Mouse (Mus musculus): ENCODE measurements around the gene Gm20498. TPM values are rescaled to one million over a fixed set of nuclear protein-coding genes. Genes with fewer than 3 reads are reported as not detected.
"Not testable (repeated sequence)": the region's sequence is repeated elsewhere in the genome, so short reads cannot be mapped to it uniquely, and the experiment has no call there.

Gm20498 gene
- total RNA-seq, 2 experiments from 2014 or later: 18.7 to 72.9 TPM

DNA sequence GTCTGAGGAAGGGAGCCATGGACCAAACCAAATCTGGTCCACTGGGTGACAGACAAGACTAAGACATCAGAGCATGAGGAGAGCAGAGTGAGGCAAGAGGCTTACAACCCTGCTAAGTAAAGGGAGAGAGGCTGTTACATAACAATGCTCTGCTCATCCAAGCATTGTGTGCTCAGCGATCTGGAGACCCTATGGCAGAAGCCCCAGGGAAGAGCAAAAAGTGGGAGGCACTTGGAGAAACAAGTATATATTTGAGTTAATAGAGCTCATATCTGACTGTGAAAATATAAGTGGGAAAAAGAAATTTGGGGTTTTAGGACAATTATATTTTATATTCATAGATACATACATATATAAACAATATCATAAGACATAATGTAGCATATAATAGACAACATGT lies 153.3 kb downstream of the Gm20498 start, which contains the start of gene Gm4787:
Gm4787 (minus strand) TSS at position 101 of the 400 bp plus-strand sequence.
- ATAC-seq (replicated peaks; ENCODE audit: low FRiP score, low TSS enrichment, poor library complexity, severe bottlenecking): not testable (repeated sequence)

DNA sequence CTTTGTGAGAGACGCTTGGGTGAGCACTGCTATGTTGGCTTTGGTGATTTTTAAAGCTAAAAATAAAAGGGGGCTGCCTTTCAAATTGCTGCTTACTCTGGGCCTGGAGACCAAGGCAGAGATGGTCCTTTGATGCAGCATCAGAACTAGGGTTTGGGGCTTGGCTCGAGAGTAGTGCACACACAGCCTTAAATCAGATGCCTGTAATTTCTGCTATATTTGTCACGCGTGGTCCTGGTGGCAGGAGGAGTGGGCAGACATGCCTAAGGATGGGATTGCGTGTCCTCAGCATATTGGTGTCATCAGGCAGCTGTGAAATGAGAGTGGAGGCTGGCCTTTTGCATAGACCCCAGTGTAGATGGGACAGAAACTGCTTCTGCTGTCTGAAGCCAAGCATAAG lies 198.9 kb downstream of the Gm20498 start:
- no peak for ATAC-seq (replicated peaks; ENCODE audit: low FRiP score, low TSS enrichment, poor library complexity, severe bottlenecking)

DNA sequence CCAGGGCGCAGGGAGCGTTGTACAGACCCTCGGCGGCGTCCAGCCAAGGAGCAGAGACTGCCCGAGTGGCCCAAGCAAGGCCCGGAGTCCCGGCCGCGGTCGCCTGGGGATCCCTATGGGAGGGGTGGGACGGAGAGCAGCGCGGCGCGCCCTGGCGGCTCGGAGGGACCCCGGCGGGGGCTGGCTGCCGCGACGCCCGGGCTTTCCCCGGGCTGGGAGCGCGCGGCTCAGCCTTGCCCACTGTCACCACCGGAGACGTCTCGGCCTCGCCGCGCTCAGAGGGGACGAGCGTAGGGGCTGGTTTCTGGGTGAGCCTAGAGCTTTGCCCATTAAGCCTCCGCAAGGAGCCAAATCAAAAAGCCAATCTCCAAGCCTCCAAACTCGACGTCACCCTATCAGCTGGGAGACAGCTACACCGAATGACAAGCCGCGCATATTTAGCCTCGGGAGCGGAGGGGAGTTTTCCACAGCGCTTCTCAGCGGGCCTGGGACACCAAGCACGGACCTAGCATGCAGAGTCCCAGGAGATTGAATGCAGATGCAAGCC lies 199.8 kb downstream of the Gm20498 start, which contains the start of gene Slc8a3:
Slc8a3 (minus strand) TSS at position 306 of the 547 bp plus-strand sequence.
- no peak for ATAC-seq (replicated peaks; ENCODE audit: low FRiP score, low TSS enrichment, poor library complexity, severe bottlenecking)

DNA sequence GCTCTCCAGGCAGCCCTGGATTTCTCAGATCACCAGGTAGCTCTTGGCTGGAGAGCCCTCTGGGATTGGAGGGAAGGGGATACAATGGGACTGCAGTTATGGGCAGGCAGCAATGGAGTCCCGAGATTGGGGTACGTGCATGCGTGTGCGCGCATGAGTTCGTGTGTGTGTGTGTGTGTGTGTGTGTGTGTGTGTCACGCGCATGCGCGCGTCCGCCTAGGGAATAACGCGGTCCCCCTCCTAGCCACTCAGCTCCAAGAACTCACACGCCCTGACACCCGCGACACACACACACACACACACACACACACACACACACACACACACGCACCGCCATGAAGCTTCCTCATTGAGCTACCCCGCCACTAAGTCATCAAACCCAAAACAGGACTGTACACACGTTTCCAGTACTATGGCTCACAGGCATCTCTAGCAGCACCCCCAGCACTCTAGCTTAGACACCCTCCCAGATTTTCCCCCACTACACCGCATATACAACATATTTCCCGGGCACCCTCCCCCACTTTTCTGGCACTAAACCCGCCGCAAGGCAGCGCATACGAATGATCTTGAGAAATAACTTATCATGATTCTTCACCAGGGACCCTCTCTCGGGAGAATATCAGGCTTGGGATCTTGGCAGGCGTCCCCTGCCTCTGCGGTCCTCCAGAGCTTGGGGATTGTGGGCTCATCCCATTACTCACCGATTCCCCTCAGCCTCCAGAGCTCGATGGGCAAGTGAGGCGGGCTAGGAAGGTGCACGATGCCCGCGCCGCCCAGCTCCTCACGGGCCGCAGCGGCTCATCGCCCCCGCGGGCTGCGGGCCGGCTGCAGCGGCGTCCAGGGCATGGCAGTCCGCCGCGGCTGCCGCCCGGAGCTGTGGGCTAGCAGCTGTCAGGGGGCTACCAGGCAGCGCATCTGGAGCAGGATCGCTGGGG lies 200.5 kb downstream of the Gm20498 start:
- ATAC-seq (replicated peaks; ENCODE audit: low FRiP score, low TSS enrichment, poor library complexity, severe bottlenecking): no peak

DNA sequence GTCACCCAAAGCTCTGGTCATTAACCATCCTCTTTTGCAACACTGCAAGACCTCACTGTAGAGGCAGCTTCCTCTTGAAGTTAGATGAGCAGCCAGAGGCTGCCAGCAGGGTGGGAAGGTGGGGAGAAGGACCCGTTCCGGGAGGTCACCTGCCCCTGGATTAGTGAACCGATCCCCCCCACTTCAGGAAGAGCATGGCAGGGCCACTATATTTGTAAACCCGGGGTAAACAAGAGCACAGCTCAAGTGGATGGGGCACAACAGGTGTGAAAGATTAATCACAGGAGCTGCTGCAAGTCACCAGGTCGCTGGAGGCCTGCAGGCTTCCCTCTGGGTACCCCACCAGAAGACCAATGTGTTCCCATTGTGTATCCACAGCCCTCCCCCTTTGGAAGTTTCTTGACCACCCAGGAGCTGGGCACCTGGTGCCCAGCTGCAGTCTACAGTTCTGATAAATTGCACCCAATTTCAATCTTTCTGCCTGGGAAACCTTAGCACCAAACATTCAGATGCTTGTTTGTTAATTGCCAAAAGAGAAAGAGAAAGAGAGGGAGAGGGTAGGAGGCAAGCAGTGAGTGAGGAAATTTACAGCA lies 201.6 kb downstream of the Gm20498 start:
- ATAC-seq (replicated peaks; ENCODE audit: low FRiP score, low TSS enrichment, poor library complexity, severe bottlenecking): no peak

DNA sequence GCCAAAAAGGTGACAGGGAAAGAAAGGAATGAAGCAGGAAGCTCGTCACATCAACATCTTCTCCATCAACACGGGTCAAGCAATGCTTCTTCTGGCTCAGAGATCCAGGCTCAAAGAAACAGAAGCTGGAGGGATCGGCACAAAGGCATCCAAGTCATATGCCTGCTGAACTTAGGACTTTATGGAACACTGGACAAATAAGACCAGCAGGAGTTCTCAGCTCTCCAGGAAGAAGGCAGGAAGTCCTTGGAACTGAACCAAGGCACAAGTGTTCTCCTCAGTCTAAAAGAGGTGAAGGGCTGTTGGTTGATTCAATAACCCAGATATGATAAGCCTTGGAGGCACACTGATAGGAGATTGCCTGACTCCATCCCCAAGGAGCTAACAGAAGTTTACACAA lies 207.7 kb downstream of the Gm20498 start:
- ATAC-seq (replicated peaks; ENCODE audit: low FRiP score, low TSS enrichment, poor library complexity, severe bottlenecking): no peak

DNA sequence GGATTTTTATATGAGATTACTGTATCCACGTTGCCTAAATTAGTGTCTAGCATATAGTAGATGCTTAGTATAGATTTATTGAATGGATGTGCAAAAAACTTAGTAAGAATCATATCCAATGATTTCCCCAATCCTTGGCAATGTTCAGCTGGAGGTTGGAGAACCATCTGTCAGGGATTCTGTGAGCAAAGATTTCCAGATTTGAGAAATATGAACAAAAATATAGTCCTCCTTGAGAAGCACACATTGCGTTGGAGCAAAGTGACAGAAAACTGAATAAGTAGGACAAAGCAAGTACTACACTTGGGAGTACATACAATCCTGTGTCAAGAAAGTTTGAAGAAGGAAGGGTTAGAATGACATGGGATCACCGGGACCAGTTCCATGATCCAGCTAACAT lies 208.6 kb downstream of the Gm20498 start:
- ATAC-seq (replicated peaks; ENCODE audit: low FRiP score, low TSS enrichment, poor library complexity, severe bottlenecking): no peak

DNA sequence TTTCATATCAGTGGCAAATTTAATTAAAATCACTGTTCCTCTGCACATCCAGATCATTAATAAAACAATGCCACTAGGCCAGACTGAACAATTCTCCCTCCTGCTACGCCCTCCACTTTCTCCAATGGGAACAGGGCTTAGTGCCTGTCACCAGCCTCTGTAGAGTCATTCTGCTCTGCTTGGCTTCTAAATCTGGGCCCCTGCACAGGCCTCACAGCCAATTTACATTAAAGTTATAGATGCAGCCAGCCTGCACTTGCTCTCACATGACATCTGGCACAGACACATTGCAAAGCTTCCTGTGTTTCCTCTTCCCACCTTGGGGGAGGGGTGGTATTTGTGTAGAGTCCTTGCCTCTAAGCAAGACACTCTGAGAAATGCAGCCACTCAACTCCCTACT lies 211.7 kb downstream of the Gm20498 start:
- no peak for ATAC-seq (replicated peaks; ENCODE audit: low FRiP score, low TSS enrichment, poor library complexity, severe bottlenecking)

DNA sequence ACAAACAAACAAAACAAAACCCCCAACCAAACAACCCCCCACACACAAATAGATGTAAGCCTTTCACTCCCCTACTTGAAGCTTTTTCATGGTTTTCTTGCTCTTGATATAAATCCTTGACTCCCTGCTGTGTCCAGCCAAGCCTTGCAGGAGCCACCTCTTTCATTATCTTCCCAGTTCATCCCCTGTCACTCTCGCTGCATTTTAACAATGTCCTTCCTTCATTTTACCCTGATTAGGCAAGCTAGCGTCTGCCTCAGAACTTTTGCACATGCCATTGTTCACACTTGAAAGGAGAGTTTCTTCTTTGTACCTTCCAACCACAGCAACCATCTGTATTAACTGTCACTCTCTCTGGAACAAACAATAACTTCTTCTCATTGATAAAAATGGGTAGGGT lies 214.9 kb downstream of the Gm20498 start:
- ATAC-seq (replicated peaks; ENCODE audit: low FRiP score, low TSS enrichment, poor library complexity, severe bottlenecking): no peak

DNA sequence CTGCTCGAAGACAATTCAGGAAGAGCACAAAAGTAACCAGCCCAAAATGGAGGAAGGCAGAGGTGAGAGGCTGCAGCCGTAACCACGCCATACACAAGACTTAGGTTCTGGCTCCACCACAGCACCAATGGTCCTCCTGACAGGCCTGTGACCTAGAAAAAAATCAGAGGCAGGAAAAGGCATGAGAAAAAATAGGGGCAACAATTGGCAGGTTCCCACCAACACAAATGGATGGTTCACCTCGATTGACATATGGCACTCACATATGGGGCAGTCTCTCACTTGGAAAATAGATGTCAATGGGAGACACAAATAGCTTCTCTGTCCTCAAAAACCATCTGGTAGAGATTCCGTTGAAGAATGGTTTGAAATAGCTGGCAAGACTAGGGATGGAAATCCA lies 216.8 kb downstream of the Gm20498 start:
- ATAC-seq (replicated peaks; ENCODE audit: low FRiP score, low TSS enrichment, poor library complexity, severe bottlenecking): no peak

Other genes starting within 250 kb of the Gm20498 start
- not detected in 2 replicates for gene Slc8a3, start 199.7 kb downstream of the Gm20498 start, total RNA-seq (2014; fragmentation: Nextera tagmentation)
- 0.34 TPM in 1 of 2 replicates, not detected in the other for gene Slc8a3, start 199.7 kb downstream of the Gm20498 start, total RNA-seq (2017)
- 1.5 and 6.8 TPM in 2 replicates for gene Gm4787, start 153.4 kb downstream of the Gm20498 start, total RNA-seq (2014; fragmentation: Nextera tagmentation)
- gene Gm4787, start 153.4 kb downstream of the Gm20498 start, total RNA-seq (2017): 0.23 TPM in 1 of 2 replicates, not detected in the other
- 4.3 and 6.9 TPM in 2 replicates for gene Adam4, start 111.0 kb downstream of the Gm20498 start, total RNA-seq (2014; fragmentation: Nextera tagmentation)
- not detected in 2 replicates for gene Adam4, start 111.0 kb downstream of the Gm20498 start, total RNA-seq (2017)
- gene Cox16, start 47.8 kb downstream of the Gm20498 start, total RNA-seq (2014; fragmentation: Nextera tagmentation): 77.5 and 115 TPM in 2 replicates
- gene Cox16, start 47.8 kb downstream of the Gm20498 start, total RNA-seq (2017): 70.2 and 120 TPM in 2 replicates
- gene Synj2bp, start within 50 bp of the Gm20498 start, total RNA-seq (2014; fragmentation: Nextera tagmentation): 18.4 and 34.7 TPM in 2 replicates
- gene Synj2bp, start within 50 bp of the Gm20498 start, total RNA-seq (2017): 43.6 and 48.1 TPM in 2 replicates
- not detected in 2 replicates for gene Adam21, start 35.6 kb upstream of the Gm20498 start, total RNA-seq (2014; fragmentation: Nextera tagmentation)
- not detected in 2 replicates for gene Adam21, start 35.6 kb upstream of the Gm20498 start, total RNA-seq (2017)
- 37.6 and 44.1 TPM in 2 replicates for gene Med6, start 62.1 kb upstream of the Gm20498 start, total RNA-seq (2014; fragmentation: Nextera tagmentation)
- gene Med6, start 62.1 kb upstream of the Gm20498 start, total RNA-seq (2017): 80.8 and 91.1 TPM in 2 replicates
- not detected in 2 replicates for gene Ttc9, start 98.3 kb upstream of the Gm20498 start, total RNA-seq (2014; fragmentation: Nextera tagmentation)
- not detected in 2 replicates for gene Ttc9, start 98.3 kb upstream of the Gm20498 start, total RNA-seq (2017)
- 0.67 TPM in 1 of 2 replicates, not detected in the other for gene Map3k9, start 248.3 kb upstream of the Gm20498 start, total RNA-seq (2014; fragmentation: Nextera tagmentation)
- gene Map3k9, start 248.3 kb upstream of the Gm20498 start, total RNA-seq (2017): 0.19 TPM in 1 of 2 replicates, not detected in the other

All from megakaryocyte-erythroid progenitor cell, adult 5-6 weeks (primary cell).